Mouse (Mus musculus) myocyte (in vitro differentiated cells): ENCODE data around the gene Sv2c. TPM values are rescaled to one million over a fixed set of nuclear protein-coding genes. Genes with fewer than 3 reads are reported as not detected.

Experiments used
- H3K27me3 ChIP-seq: one replicate; pipeline ENCODE4 v1.6.1; 2011; ENCODE audit not compliant: control insufficient read depth, insufficient read depth, insufficient read length
- H3K36me3 ChIP-seq: one replicate; pipeline ENCODE4 v1.6.1; 2011; ENCODE audit not compliant: control insufficient read depth, insufficient read depth
- H3K4me2 ChIP-seq: one replicate; pipeline ENCODE4 v1.6.1; 2011; ENCODE audit warnings: low read depth, control low read depth
- H3K4me3 ChIP-seq: one replicate; pipeline ENCODE4 v1.5.1; 2011; ENCODE audit warnings: mild to moderate bottlenecking, control low read depth, moderate library complexity
- H3K79me2 ChIP-seq: one replicate; pipeline ENCODE4 v1.6.1; 2011; ENCODE audit not compliant: control insufficient read depth, insufficient read depth
- H3ac ChIP-seq: one replicate; pipeline ENCODE4 v1.6.1; 2011; ENCODE audit not compliant: control insufficient read depth, insufficient read length
- CEBPB ChIP-seq: IDR thresholded peaks from 2 replicates; pipeline ENCODE4 v1.6.1; 2011; ENCODE audit warnings: mild to moderate bottlenecking, moderate library complexity; ENCODE audit not compliant: poor library complexity, insufficient read depth, severe bottlenecking
- E2F4 ChIP-seq: IDR thresholded peaks from one replicate; pipeline ENCODE4 v1.6.1; 2011; ENCODE audit warnings: mild to moderate bottlenecking, control low read depth, moderate library complexity; ENCODE audit not compliant: insufficient read depth
- MAX ChIP-seq: IDR thresholded peaks from one replicate; pipeline ENCODE4 v1.6.1; 2011; ENCODE audit warnings: low read depth, mild to moderate bottlenecking, control low read depth
- MYOD1 ChIP-seq, 3 experiments: IDR thresholded peaks; one replicate each; pipeline ENCODE4 v1.6.1; 2011; ENCODE audit warnings: control low read depth in 2 of 3, low read depth in 2 of 3, mild to moderate bottlenecking in 2 of 3, moderate library complexity in 1 of 3; ENCODE audit not compliant: insufficient read length in 2 of 3, control insufficient read depth in 1 of 3
- MYOG ChIP-seq, 3 experiments: IDR thresholded peaks; one replicate each; pipeline ENCODE4 v1.6.1; 2011; ENCODE audit warnings: control low read depth in 2 of 3, low read depth in 2 of 3, mild to moderate bottlenecking in 2 of 3; ENCODE audit not compliant: insufficient read length in 2 of 3, control insufficient read depth in 1 of 3, insufficient read depth in 1 of 3
- POLR2A ChIP-seq: IDR thresholded peaks from one replicate; pipeline ENCODE4 v1.6.1; 2011; ENCODE audit warnings: low read depth, mild to moderate bottlenecking, control low read depth, moderate library complexity; ENCODE audit not compliant: insufficient read length
- POLR2AphosphoS2 ChIP-seq: IDR thresholded peaks from one replicate; pipeline ENCODE4 v1.6.1; 2011; ENCODE audit warnings: low read depth, control low read depth; ENCODE audit not compliant: insufficient read length
- REST ChIP-seq: IDR thresholded peaks from one replicate; pipeline ENCODE4 v1.6.1; 2011; ENCODE audit warnings: mild to moderate bottlenecking, control low read depth, moderate library complexity; ENCODE audit not compliant: insufficient read depth, insufficient read length
- SRF ChIP-seq: IDR thresholded peaks from one replicate; pipeline ENCODE4 v1.6.1; 2011; ENCODE audit warnings: low read depth; ENCODE audit not compliant: control insufficient read depth, insufficient read length
- TCF12 ChIP-seq: IDR thresholded peaks from one replicate; pipeline ENCODE4 v1.6.1; 2011; ENCODE audit warnings: mild to moderate bottlenecking, control low read depth; ENCODE audit not compliant: poor library complexity, insufficient read depth, severe bottlenecking
- TCF3 ChIP-seq: IDR thresholded peaks from one replicate; pipeline ENCODE4 v1.6.1; 2011; ENCODE audit warnings: low read depth, control low read depth; ENCODE audit not compliant: insufficient read length
- USF1 ChIP-seq: IDR thresholded peaks from one replicate; pipeline ENCODE4 v1.6.1; 2011; ENCODE audit warnings: low read depth, mild to moderate bottlenecking, control low read depth, moderate library complexity
- polyA plus RNA-seq: library from polyadenylated mRNA; unstranded; fragments of >200 nt; fragmentation: generic; extraction: Trizol; gene quantifications from one replicate; pipeline ENCODE4 v1.2.1, GENCODE M21; 2012; ENCODE audit warnings: missing spikeins

Sv2c gene
- polyA plus RNA-seq, 1 experiment: not detected

GRCm38 (mm10) chr13:95918624-95919284, 213.6 kb downstream of the Sv2c start:
- no peaks in the 10 kb centered on the region for H3K79me2 ChIP-seq
- no peak overlapping the region for H3ac ChIP-seq
- H3K36me3 ChIP-seq: no peaks in the 10 kb centered on the region
- TF ChIP-seq SRF (no peak), USF1 (no peak), MYOD1 (IDR thresholded peaks at IDR 0.05; ENCODE audit: control insufficient read depth in 1 of 3, insufficient read length in 2 of 3, low read depth in 2 of 3) (no peak), POLR2A (no peak), TCF3 (no peak), TCF12 (no peak), MAX (no peak), CEBPB (no peak), REST (no peak)
- H3K4me3 ChIP-seq: no peak overlapping the region
- H3K4me2 ChIP-seq: no peak overlapping the region
- no peaks in the 10 kb centered on the region for H3K27me3 ChIP-seq

GRCm38 (mm10) chr13:95913046-95913406, 219.4 kb downstream of the Sv2c start:
- TF ChIP-seq MYOD1 (IDR thresholded peaks at IDR 0.05; ENCODE audit: control insufficient read depth in 1 of 3, insufficient read length in 2 of 3, low read depth in 2 of 3) (no peak), TCF12 (no peak), MAX (no peak), USF1 (no peak), POLR2AphosphoS2 (no peak), MYOG (IDR thresholded peaks at IDR 0.05; ENCODE audit: control insufficient read depth in 1 of 3, insufficient read depth in 1 of 3, insufficient read length in 2 of 3, low read depth in 2 of 3) (no peak), POLR2A (no peak), CEBPB (no peak), SRF (no peak), E2F4 (no peak), REST (no peak), TCF3 (no peak)
- no peak overlapping the region for H3K4me2 ChIP-seq
- no peaks in the 10 kb centered on the region for H3K79me2 ChIP-seq
- H3K27me3 ChIP-seq: no peaks in the 10 kb centered on the region
- no peaks in the 10 kb centered on the region for H3K36me3 ChIP-seq
- H3ac ChIP-seq: no peak overlapping the region
- H3K4me3 ChIP-seq: no peak overlapping the region

- H3K4me2 ChIP-seq: no peak overlapping the region
- TF ChIP-seq MYOG (IDR thresholded peaks at IDR 0.05; ENCODE audit: control insufficient read depth in 1 of 3, insufficient read depth in 1 of 3, insufficient read length in 2 of 3, low read depth in 2 of 3) (no peak), USF1 (no peak), REST (no peak), TCF3 (no peak), SRF (no peak), E2F4 (no peak), MYOD1 (IDR thresholded peaks at IDR 0.05; ENCODE audit: control insufficient read depth in 1 of 3, insufficient read length in 2 of 3, low read depth in 2 of 3) (no peak), TCF12 (no peak)
- H3ac ChIP-seq: no peak overlapping the region
- no peak overlapping the region for H3K4me3 ChIP-seq
- H3K79me2 ChIP-seq: no peaks in the 10 kb centered on the region
- H3K27me3 ChIP-seq: no peaks in the 10 kb centered on the region
- no peaks in the 10 kb centered on the region for H3K36me3 ChIP-seq
Measured at GRCm38 (mm10) chr13:95912157-95913045, 220.0 kb downstream of the Sv2c start.

- no peak for TF ChIP-seq TCF3
- TF ChIP-seq MYOG (IDR thresholded peaks at IDR 0.05; ENCODE audit: control insufficient read depth in 1 of 3, insufficient read depth in 1 of 3, insufficient read length in 2 of 3, low read depth in 2 of 3): no peak
- no peak for TF ChIP-seq SRF
- TF ChIP-seq REST: no peak
- no peak for TF ChIP-seq TCF12
- TF ChIP-seq POLR2AphosphoS2: no peak
- no peak for TF ChIP-seq POLR2A
- Histone ChIP-seq H3K4me2 (no peak overlapping the region), H3K4me3 (no peak overlapping the region), H3K36me3 (no peaks in the 10 kb centered on the region), H3K79me2 (no peaks in the 10 kb centered on the region), H3ac (no peak overlapping the region), H3K27me3 (no peaks in the 10 kb centered on the region)
Measured at GRCm38 (mm10) chr13:95910270-95910669, 222.1 kb downstream of the Sv2c start.
